Mouse (Mus musculus) frontal cortex, postnatal 25 days (tissue): Measurements from ENCODE around the gene Syde2.
"Not testable (repeated sequence)": the region's sequence is repeated elsewhere in the genome, so short reads cannot be mapped to it uniquely, and the experiment has no call there.

Experiments used
- DNase-seq, 2 experiments: peaks; one replicate each; pipeline ENCODE4 v3.0.0; 2022; ENCODE audit warnings: low spot score in 2 of 2

Syde2 gene

DNA sequence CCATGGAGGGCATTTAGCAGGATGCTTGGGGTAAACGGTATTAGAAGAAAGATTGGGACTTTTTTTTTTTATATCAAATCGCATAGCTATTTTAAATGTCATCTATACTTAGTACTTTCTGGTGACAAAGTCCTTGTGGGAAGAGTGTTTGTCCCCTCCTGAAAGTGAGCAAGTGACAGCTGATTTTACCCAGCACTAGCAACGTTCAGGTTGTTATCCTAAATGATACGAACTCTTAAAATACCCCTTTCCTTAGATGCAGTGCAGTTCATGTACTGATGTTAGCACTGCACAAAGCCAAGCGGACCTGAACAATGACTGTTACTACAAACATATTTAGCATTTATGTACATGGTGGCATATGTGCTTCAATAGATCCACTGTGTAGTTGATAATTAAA, 20.9 kb upstream of the Syde2 start:
- DNase-seq: no peak

- DNase-seq: no peak
These were observed 18.6 kb upstream of the Syde2 start for GRCm38 (mm10) chr3:145969031-145969501.

DNA sequence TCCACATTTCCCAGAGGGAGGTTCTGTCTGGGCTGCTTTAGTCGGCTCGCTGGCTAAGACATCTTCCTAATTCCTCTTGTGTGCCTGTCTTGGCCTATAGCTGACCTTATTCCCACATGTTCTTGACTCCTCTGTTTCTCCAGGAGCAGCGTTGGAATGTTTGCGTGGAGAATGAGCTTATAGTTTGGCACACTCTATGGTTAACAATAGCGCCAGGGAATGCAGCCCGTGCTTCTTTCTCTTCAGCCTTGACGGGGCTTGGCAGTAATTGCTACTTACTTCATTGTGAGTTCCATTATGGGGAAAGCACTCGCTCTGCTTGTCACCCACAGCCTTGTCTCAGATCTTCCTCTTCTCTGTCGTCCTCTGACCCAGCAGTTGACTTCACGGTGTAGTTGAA, 16.2 kb upstream of the Syde2 start:
- DNase-seq: no peak

- DNase-seq: no peak
These were observed 12.7 kb upstream of the Syde2 start for GRCm38 (mm10) chr3:145974986-145975385.

DNA sequence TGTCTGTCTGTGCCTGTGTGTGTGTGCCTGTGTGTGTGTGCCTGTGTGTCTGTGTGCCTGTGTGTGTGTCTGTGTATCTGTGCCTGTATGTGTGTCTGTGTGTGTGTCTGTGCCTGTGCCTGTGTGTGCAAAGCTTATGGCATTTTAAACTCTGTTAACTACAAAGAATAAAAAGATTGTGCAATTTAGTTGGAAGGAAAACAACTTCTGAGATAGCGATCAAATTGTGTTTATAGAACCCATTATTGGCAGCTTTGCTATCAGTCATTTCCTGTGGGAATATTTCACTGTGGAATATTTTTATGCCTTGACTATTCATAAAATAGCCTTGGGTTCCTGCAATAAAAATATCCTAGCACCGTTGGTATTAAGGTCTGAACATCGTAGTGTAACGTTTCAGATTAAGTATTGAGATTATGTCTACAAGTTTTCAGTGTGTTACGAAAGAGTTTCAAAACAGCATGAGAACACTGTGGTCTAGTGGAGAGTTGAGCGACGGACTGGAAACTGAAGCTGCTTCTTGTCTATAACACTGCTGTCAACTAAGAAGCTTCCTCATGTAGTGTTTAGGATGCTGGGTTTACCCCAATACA, 2.2 kb upstream of the Syde2 start:
- no peak for DNase-seq

DNA sequence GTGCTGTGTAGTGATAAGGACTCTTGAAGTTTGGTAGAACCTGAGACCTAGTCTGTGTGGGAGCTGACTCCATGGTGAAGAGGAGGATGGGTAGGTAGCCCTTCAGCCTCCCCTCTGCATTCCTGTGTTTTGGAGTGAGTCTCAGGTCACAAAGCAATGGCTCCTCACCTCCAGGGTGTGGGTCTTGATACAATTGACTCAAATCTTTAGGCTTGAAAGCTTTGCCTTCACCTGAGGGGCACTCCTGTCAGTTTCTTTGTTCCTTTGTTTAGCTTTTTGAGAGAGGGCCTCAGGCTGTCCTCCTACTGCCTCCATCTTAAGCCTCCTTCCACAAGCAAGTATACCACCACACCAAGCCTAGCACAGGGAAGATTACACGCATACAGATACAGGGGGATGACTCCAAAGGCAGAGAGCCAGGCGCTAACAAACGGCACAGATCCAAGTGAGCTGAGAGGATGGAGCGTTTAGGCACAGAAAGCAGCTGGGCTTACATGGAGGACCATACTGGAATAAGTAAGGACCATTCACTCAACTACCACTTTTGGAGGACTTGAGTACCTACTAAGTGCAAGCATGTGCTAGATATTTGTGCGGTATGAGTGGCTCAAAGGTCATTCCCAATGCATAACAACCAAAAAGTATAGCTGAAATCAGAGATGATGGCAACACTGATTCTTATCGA, 1.2 kb upstream of the Syde2 start:
- DNase-seq: no peak

GRCm38 (mm10) chr3:145987970-145988683, 457 bp downstream of the Syde2 start:
- peak; percentile 14 to 16 for DNase-seq

DNA sequence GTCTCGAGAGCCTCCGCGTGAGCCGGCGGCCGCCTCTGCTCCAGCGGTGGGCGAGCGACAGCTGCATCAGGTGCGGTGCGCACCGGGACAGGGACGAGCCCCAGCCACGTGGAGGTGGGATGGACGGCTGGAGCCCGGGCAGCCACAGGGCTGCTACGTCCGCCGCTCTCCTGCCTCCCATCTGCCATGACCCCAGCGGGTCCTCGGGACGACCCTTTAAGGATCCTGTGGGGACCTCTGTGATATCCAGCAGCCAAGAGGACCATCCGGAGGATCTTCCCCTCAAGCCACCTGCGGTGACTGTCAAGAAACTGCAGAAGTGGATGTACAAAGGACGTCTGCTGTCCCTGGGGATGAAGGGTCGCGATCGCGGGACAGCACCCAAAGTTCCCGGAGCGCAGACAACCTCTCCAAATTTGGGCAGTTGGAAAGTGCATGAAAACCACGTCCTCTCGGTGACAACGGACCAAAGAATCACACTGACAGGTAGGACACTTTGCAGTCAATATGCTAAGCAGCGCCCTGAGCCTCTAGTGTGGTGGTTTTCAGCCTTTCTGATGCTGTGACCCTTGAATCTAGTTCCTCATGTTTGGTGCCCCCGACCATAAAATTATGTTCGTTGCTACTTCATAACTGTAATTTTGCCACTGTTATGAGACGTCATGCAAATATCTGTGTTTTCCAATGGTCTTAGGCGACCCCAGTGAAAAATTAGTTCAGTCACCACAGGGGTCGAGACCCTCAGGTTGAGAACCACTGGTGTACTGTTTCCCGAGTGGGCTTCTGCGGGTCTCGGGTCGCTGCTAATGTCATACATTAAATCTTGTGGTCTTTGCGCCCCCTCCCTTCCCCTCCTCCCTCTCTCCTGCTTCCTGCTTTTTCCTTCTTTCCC, 1.3 kb downstream of the Syde2 start:
- no peak for DNase-seq

GRCm38 (mm10) chr3:145989576-145990081, 2.0 kb downstream of the Syde2 start:
- DNase-seq: no peak

- DNase-seq: no peak
These were observed 3.5 kb downstream of the Syde2 start for GRCm38 (mm10) chr3:145991130-145991529.

- no peak for DNase-seq
These were observed 4.5 kb downstream of the Syde2 start for GRCm38 (mm10) chr3:145991976-145992730.

DNA sequence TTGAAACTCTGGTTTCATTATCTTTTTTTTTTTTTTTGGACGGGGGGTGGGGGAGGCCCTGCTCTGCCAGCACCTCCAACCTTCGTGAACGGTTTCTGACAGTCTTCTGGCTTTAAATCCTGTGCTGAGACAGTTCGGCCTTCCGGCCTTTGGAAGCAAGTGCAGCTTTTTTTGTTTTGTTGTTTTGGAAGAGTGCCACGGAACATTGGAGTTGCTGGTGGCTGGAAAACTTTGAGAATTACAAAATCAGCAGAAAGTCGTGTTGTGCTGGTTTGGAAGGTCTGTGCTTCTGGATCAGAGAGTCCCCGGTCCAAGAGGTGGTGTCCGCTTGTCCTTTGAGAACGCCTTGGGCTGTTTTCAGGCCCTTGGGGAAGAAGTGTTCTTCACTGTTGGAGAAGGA, 5.1 kb downstream of the Syde2 start:
- no peak for DNase-seq

GRCm38 (mm10) chr3:145993481-145994201, 6.0 kb downstream of the Syde2 start:
- DNase-seq: no peak

- no peak for DNase-seq
These were observed 7.8 kb downstream of the Syde2 start for GRCm38 (mm10) chr3:145995489-145995888.

- not testable (repeated sequence) for DNase-seq
These were observed 8.9 kb downstream of the Syde2 start for GRCm38 (mm10) chr3:145996539-145996938.

GRCm38 (mm10) chr3:146004347-146005051, 16.8 kb downstream of the Syde2 start:
- DNase-seq: no peak

GRCm38 (mm10) chr3:146007872-146008271, 20.2 kb downstream of the Syde2 start:
- DNase-seq: no peak

DNA sequence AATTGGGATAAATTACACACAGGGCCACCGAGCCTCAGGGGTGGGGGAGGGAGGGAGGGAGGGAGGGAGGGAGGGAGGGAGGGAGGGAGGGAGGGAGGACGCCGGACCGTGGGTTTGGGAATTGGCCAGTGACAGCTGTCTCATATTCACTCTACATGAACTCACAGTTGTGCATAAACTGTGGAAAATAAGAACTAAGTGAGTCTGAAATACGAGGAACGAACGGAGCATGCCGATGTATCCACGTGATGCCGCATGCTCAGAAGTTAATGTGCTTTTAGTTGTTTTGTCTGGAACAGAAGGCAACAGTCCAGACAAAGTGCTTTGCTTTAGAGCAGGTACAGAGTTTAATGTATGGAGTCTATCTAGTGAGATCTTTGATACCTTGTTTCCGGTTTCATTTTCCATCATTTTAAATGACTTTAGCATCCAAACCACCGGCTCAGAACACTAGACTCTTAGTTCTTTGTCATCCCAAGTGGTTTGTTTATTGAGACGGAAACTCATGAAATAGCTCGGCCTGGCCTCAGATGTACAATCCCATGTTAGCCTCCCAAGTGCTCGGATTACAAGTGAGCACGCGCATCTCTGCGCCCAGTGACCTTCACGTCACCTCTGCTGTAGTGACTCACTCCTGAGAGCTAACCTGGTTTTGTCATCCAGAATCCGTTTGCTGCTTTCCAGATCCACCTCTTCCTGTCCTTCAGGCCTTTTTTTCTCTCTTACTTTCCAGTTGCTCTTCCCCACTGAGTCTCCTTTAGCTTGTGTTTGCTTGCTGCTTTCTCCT, 22.4 kb downstream of the Syde2 start:
- DNase-seq: no peak

DNA sequence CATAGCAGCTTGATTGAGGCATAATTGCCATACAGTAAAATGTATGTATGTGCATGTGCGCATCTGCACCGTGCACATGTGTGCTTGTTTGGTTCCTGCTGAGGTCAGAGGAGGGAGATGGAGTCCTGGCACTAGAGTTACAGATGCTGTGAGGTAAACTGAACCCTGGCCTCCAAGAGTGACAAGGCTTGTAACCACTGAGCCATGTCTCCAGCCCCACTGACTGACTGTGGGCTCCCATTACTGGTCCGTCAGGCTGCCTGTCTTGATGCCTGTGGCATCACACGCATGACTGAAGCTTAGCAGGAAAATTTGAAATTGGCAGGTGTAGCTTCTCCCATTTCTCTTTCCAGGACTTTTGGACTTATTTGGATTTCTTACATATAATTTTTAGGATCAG, 23.1 kb downstream of the Syde2 start:
- no peak for DNase-seq
